ENCODE assay signal across 9 mouse cellular contexts in genomic region chr9:8074345-8074744, GRCm38 (mm10). TPM values are rescaled to one million over a fixed set of nuclear protein-coding genes. Genes with fewer than 3 reads are reported as not detected.
DNase-seq lines count a peak whose midpoint lies in the region; ATAC-seq lines count a peak whose summit lies in the region.
"Had no signal": no experiment of that assay in that cellular context is flagged by ENCODE, and none has a peak within 500 bp of the region (broad histone marks: within the 10 kb centered on the region; RNA-seq: fewer than 3 reads in every experiment).

No protein-coding gene starts in this region.

- H3K4me3 ChIP-seq in neural tube, embryonic 15.5 days (replicated peaks), result no peak overlapping the region
- no peak overlapping the region for H3K4me3 ChIP-seq in forebrain, embryonic 11.5 days (ENCODE audit: low read depth, low read length)
- H3K4me3 ChIP-seq: limb, embryonic 13.5 days had no signal

- H3K4me1 ChIP-seq in neural tube, embryonic 15.5 days, result no peaks in the 10 kb centered on the region
- H3K4me1 ChIP-seq in forebrain, embryonic 11.5 days (replicated peaks; ENCODE audit: control insufficient read depth, insufficient read depth, low read length), result no peaks in the 10 kb centered on the region
- H3K4me1 ChIP-seq: limb, embryonic 13.5 days had no signal

- intact Hi-C loops in left cerebral cortex, postnatal 14 days (cut with DNase I), result no loop called here
- intact Hi-C loops in left cerebral cortex, postnatal 36 days (cut with DNase I), result no loop called here

- H3K27me3 ChIP-seq in neural tube, embryonic 15.5 days (replicated peaks), result no peaks in the 10 kb centered on the region
- no peaks in the 10 kb centered on the region for H3K27me3 ChIP-seq in forebrain, embryonic 11.5 days (ENCODE audit: control insufficient read depth, insufficient read depth, low read length)
- H3K27me3 ChIP-seq: limb, embryonic 13.5 days had no signal

- DNase-seq in adrenal gland, adult 2 months, result peak; percentile 29
- DNase-seq in adrenal gland, postnatal 25 days, result no peak
- peak; percentile 5 to 27 for DNase-seq in left cerebral cortex, postnatal 14 days (ENCODE audit: low spot score in 2 of 2)
- no peak for DNase-seq in left cerebral cortex, postnatal 36 days (ENCODE audit: low spot score in 2 of 2)
- DNase-seq in adipocyte (ENCODE audit: low spot score), result peak; percentile 8
- DNase-seq in kidney, adult 11 months, result peak; percentile 12
- DNase-seq in forebrain, embryonic 11.5 days (ENCODE audit: low spot score), result no peak

- no peak overlapping the region for H3K27ac ChIP-seq in neural tube, embryonic 15.5 days (replicated peaks)
- H3K27ac ChIP-seq in forebrain, embryonic 11.5 days (ENCODE audit: low read depth, low read length), result no peak overlapping the region
- H3K27ac ChIP-seq: limb, embryonic 13.5 days had no signal

- no peaks in the 10 kb centered on the region for H3K9me3 ChIP-seq in neural tube, embryonic 15.5 days (replicated peaks)
- H3K9me3 ChIP-seq in forebrain, embryonic 11.5 days (ENCODE audit: control insufficient read depth, low read length), result no peaks in the 10 kb centered on the region
- H3K9me3 ChIP-seq: limb, embryonic 13.5 days had no signal

- ATAC-seq in neural tube, embryonic 15.5 days (ENCODE audit: low FRiP score), result peak; percentile 41; the same call in 1 of the 2 replicates
- ATAC-seq in forebrain, embryonic 11.5 days (replicated peaks; ENCODE audit: low FRiP score), result no peak

- no peak overlapping the region for H3K9ac ChIP-seq in neural tube, embryonic 15.5 days (replicated peaks)
- no peak overlapping the region for H3K9ac ChIP-seq in forebrain, embryonic 11.5 days (ENCODE audit: low read length)
- H3K9ac ChIP-seq: limb, embryonic 13.5 days had no signal

- 0 out of 2 replicates have a peak, but pooled peaks cover 2% of the 10 kb centered on the region for H3K36me3 ChIP-seq in neural tube, embryonic 15.5 days
- H3K36me3 ChIP-seq in forebrain, embryonic 11.5 days (ENCODE audit: control insufficient read depth, insufficient read depth, low read length), result no peaks in the 10 kb centered on the region
- H3K36me3 ChIP-seq: limb, embryonic 13.5 days had no signal

- no peak overlapping the region for H3K4me2 ChIP-seq in neural tube, embryonic 15.5 days
- no peak overlapping the region for H3K4me2 ChIP-seq in forebrain, embryonic 11.5 days (ENCODE audit: low read depth, low read length, severe bottlenecking)
- H3K4me2 ChIP-seq: limb, embryonic 13.5 days had no signal

RNA-seq across cellular contexts. Expression of gene Cfap300, which starts 31.7 kb away (rescaled TPM):
- total RNA-seq in adrenal gland, adult 2 months (2021), result 1 to 10 TPM; 3.6 to 4.1 TPM
- 2.0 and 6.1 TPM in 2 replicates for polyA plus RNA-seq in adrenal gland, adult 2 months (2012; rRNA removed)
- 2.9 and 4.0 TPM in 2 replicates for total RNA-seq in adrenal gland, postnatal 25 days (2021)
- total RNA-seq in left cerebral cortex, postnatal 14 days (2021), result 1 to 10 TPM; 6.8 to 7.4 TPM
- 10 to 100 TPM in 1 of 2 experiments, 1 to 10 TPM in 1; 9.2 to 14.0 TPM for total RNA-seq in left cerebral cortex, postnatal 36 days (2021)
- polyA plus RNA-seq in neural tube, embryonic 15.5 days (2015; fragmentation: Nextera tagmentation; extraction: Ambion mirVana), result 13.9 and 14.6 TPM in 2 replicates
- polyA plus RNA-seq in forebrain, embryonic 11.5 days (2014; fragmentation: Nextera tagmentation; extraction: Ambion mirVana), result 18.6 and 21.4 TPM in 2 replicates

RNA-seq across cellular contexts. Expression of gene Cep126, which starts 59.7 kb away (rescaled TPM):
- 10 to 100 TPM; 10.6 to 13.2 TPM for total RNA-seq in adrenal gland, adult 2 months (2021)
- polyA plus RNA-seq in adrenal gland, adult 2 months (2012; rRNA removed), result 0.97 and 1.1 TPM in 2 replicates
- 11.9 and 12.5 TPM in 2 replicates for total RNA-seq in adrenal gland, postnatal 25 days (2021)
- total RNA-seq in left cerebral cortex, postnatal 14 days (2021), result 10 to 100 TPM; 14.7 to 15.8 TPM
- 10 to 100 TPM; 19.4 to 20.6 TPM for total RNA-seq in left cerebral cortex, postnatal 36 days (2021)
- 3.1 and 4.7 TPM in 2 replicates for polyA plus RNA-seq in neural tube, embryonic 15.5 days (2015; fragmentation: Nextera tagmentation; extraction: Ambion mirVana)
- 4.6 and 5.4 TPM in 2 replicates for polyA plus RNA-seq in forebrain, embryonic 11.5 days (2014; fragmentation: Nextera tagmentation; extraction: Ambion mirVana)

Comparison
In these comparisons a context has a peak if more than half of its experiments do, and no peak if none do; other contexts are left out.
1. DNase-seq: peak in adrenal gland, adult 2 months (single experiment), left cerebral cortex, postnatal 14 days (2 of 2), adipocyte (single experiment) and kidney, adult 11 months (single experiment); none in adrenal gland, postnatal 25 days (single experiment), left cerebral cortex, postnatal 36 days (0 of 2) and forebrain, embryonic 11.5 days (single experiment).